Mouse (Mus musculus) MEL (cell line): Measurements from ENCODE around the gene Abcg1. TPM values are rescaled to one million over a fixed set of nuclear protein-coding genes. Genes with fewer than 3 reads are reported as not detected.

ENCODE experiments used
- DNase-seq: peaks from one replicate; pipeline ENCODE4 v3.0.0; 2011; ENCODE audit warnings: low read depth, low spot score
- H3K27ac ChIP-seq: 2 replicates; pipeline ENCODE4 v1.5.1; 2012; ENCODE audit warnings: low read depth, mild to moderate bottlenecking, control low read depth, low read length, moderate library complexity; ENCODE audit not compliant: control insufficient read depth
- H3K27me3 ChIP-seq, 2 experiments: fragments of 150-350 bp in 1 of 2; sonication (generic) in 1 of 2; 2 replicates each; pipeline ENCODE4 v1.6.1; 2012; ENCODE audit warnings: low read length in 2 of 2, mild to moderate bottlenecking in 2 of 2, improper control_type of control experiment in 1 of 2, moderate library complexity in 1 of 2; ENCODE audit not compliant: insufficient read depth in 2 of 2, control insufficient read depth in 1 of 2
- H3K36me3 ChIP-seq, 2 experiments: 2 replicates each; pipeline ENCODE4 v1.6.1; 2012 to 2014; ENCODE audit warnings: low read length in 2 of 2, improper control_type of control experiment in 1 of 2, inconsistent platforms in 1 of 2, mild to moderate bottlenecking in 1 of 2; ENCODE audit not compliant: insufficient read depth in 2 of 2, control insufficient read depth in 1 of 2
- H3K4me1 ChIP-seq, 2 experiments: fragments of 150-350 bp in 1 of 2; sonication (generic) in 1 of 2; 2 replicates each; pipeline ENCODE4 v1.6.1; 2012; ENCODE audit warnings: low read length in 2 of 2, improper control_type of control experiment in 1 of 2, mild to moderate bottlenecking in 1 of 2; ENCODE audit not compliant: insufficient read depth in 2 of 2, control insufficient read depth in 1 of 2
- H3K4me3 ChIP-seq, 2 experiments: fragments of 150-350 bp in 1 of 2; sonication (generic) in 1 of 2; 2 replicates each; pipeline ENCODE4 v1.5.1; 2012; ENCODE audit warnings: low read depth in 2 of 2, low read length in 2 of 2, mild to moderate bottlenecking in 2 of 2, moderate library complexity in 2 of 2, control low read depth in 1 of 2, improper control_type of control experiment in 1 of 2; ENCODE audit not compliant: control insufficient read depth in 1 of 2, insufficient read depth in 1 of 2
- H3K79me2 ChIP-seq: 2 replicates; pipeline ENCODE4 v1.6.1; 2012; ENCODE audit warnings: mild to moderate bottlenecking, low read length, moderate library complexity; ENCODE audit not compliant: control insufficient read depth, poor library complexity, insufficient read depth
- H3K9ac ChIP-seq: 2 replicates; pipeline ENCODE4 v1.6.1; 2012; ENCODE audit warnings: low read depth, mild to moderate bottlenecking, control low read depth, low read length, moderate library complexity; ENCODE audit not compliant: control insufficient read depth, poor library complexity, severe bottlenecking
- H3K9me3 ChIP-seq: fragments of 150-350 bp; sonication (generic); replicated peaks from 2 replicates; pipeline ENCODE4 v1.6.1; 2012; ENCODE audit warnings: mild to moderate bottlenecking, low read length, improper control_type of control experiment, moderate library complexity; ENCODE audit not compliant: insufficient read depth
- CHD2 ChIP-seq: IDR thresholded peaks from 2 replicates; pipeline ENCODE4 v1.6.1; 2011; ENCODE audit warnings: low read length, improper control_type of control experiment
- E2F4 ChIP-seq: IDR thresholded peaks from 2 replicates; pipeline ENCODE4 v1.6.1; 2011; ENCODE audit warnings: low read depth, low read length, improper control_type of control experiment, borderline replicate concordance
- EP300 ChIP-seq, 2 experiments: IDR thresholded peaks; 2 replicates each; pipeline ENCODE4 v1.6.1; 2011; ENCODE audit warnings: improper control_type of control experiment in 2 of 2, low read length in 2 of 2, low read depth in 1 of 2, mild to moderate bottlenecking in 1 of 2
- ETS1 ChIP-seq: IDR thresholded peaks from 2 replicates; pipeline ENCODE4 v1.6.1; 2012; ENCODE audit warnings: low read depth, mild to moderate bottlenecking, inconsistent platforms, low read length, improper control_type of control experiment, moderate library complexity
- GABPA ChIP-seq: IDR thresholded peaks from 2 replicates; pipeline ENCODE4 v1.6.1; 2012; ENCODE audit warnings: low read depth, mild to moderate bottlenecking, inconsistent platforms, low read length, improper control_type of control experiment, moderate library complexity
- GATA1 ChIP-seq: IDR thresholded peaks from 2 replicates; pipeline ENCODE4 v1.6.1; 2011; ENCODE audit warnings: low read depth, low read length, improper control_type of control experiment
- JUND ChIP-seq: IDR thresholded peaks from 2 replicates; pipeline ENCODE4 v1.6.1; 2011; ENCODE audit warnings: low read depth, mild to moderate bottlenecking, improper control_type of control experiment, low read length
- KAT2A ChIP-seq: conservative IDR thresholded peaks from 2 replicates; pipeline ENCODE4 v1.6.1; 2012; ENCODE audit warnings: low read depth, low read length, improper control_type of control experiment, inconsistent platforms
- MAFK ChIP-seq: IDR thresholded peaks from 2 replicates; pipeline ENCODE4 v1.6.1; 2011; ENCODE audit warnings: low read depth, mild to moderate bottlenecking, low read length, improper control_type of control experiment, borderline replicate concordance
- MAZ ChIP-seq: IDR thresholded peaks from 2 replicates; pipeline ENCODE4 v1.6.1; 2012; ENCODE audit warnings: low read depth, mild to moderate bottlenecking, inconsistent platforms, low read length, improper control_type of control experiment
- MEF2A ChIP-seq: IDR thresholded peaks from 2 replicates; pipeline ENCODE4 v1.6.1; 2014; ENCODE audit warnings: low read depth, mild to moderate bottlenecking, inconsistent platforms, low read length, improper control_type of control experiment; ENCODE audit not compliant: poor library complexity, insufficient replicate concordance, severe bottlenecking; ENCODE audit errors: extremely low read depth
- MXI1 ChIP-seq: IDR thresholded peaks from 2 replicates; pipeline ENCODE4 v1.6.1; 2011; ENCODE audit warnings: mild to moderate bottlenecking, low read depth, low read length, improper control_type of control experiment
- MYB ChIP-seq: IDR thresholded peaks from 2 replicates; pipeline ENCODE4 v1.6.1; 2011; ENCODE audit warnings: mild to moderate bottlenecking, low read depth, low read length, improper control_type of control experiment
- MYC ChIP-seq: IDR thresholded peaks from 2 replicates; pipeline ENCODE4 v1.6.1; 2011; ENCODE audit warnings: low read depth, mild to moderate bottlenecking, low read length, improper control_type of control experiment, moderate library complexity
- NELFE ChIP-seq: IDR thresholded peaks from 2 replicates; pipeline ENCODE4 v1.6.1; 2011; ENCODE audit warnings: low read depth, low read length, improper control_type of control experiment
- NRF1 ChIP-seq: IDR thresholded peaks from 2 replicates; pipeline ENCODE4 v1.6.1; 2014; ENCODE audit warnings: low read depth, mild to moderate bottlenecking, inconsistent platforms, low read length, improper control_type of control experiment, moderate library complexity; ENCODE audit not compliant: poor library complexity, insufficient read depth, severe bottlenecking
- RCOR1 ChIP-seq: IDR thresholded peaks from 2 replicates; pipeline ENCODE4 v1.6.1; 2012; ENCODE audit warnings: low read depth, mild to moderate bottlenecking, inconsistent platforms, low read length, improper control_type of control experiment
- SIN3A ChIP-seq: IDR thresholded peaks from 2 replicates; pipeline ENCODE4 v1.6.1; 2012; ENCODE audit warnings: low read length, improper control_type of control experiment, inconsistent platforms
- SMC3 ChIP-seq: IDR thresholded peaks from 2 replicates; pipeline ENCODE4 v1.6.1; 2011; ENCODE audit warnings: low read depth, low read length, improper control_type of control experiment
- TAL1 ChIP-seq: IDR thresholded peaks from 2 replicates; pipeline ENCODE4 v1.6.1; 2012; ENCODE audit warnings: mild to moderate bottlenecking, inconsistent platforms, low read length, moderate library complexity, mixed read lengths
- TBP ChIP-seq: IDR thresholded peaks from 2 replicates; pipeline ENCODE4 v1.8.0; 2011; ENCODE audit warnings: low read depth, low read length, improper control_type of control experiment
- TCF12 ChIP-seq: IDR thresholded peaks from 2 replicates; pipeline ENCODE4 v1.6.1; 2014; ENCODE audit warnings: low read depth, mild to moderate bottlenecking, inconsistent platforms, low read length, improper control_type of control experiment, moderate library complexity
- UBTF ChIP-seq: IDR thresholded peaks from 2 replicates; pipeline ENCODE4 v1.6.1; 2012; ENCODE audit warnings: low read depth, mild to moderate bottlenecking, inconsistent platforms, low read length, improper control_type of control experiment, moderate library complexity, borderline replicate concordance; ENCODE audit not compliant: insufficient read depth
- USF1 ChIP-seq: IDR thresholded peaks from 2 replicates; pipeline ENCODE4 v1.6.1; 2014; ENCODE audit warnings: low read depth, mild to moderate bottlenecking, inconsistent platforms, low read length, improper control_type of control experiment, moderate library complexity
- USF2 ChIP-seq, 2 experiments: IDR thresholded peaks; 2 replicates each; pipeline ENCODE4 v1.6.1; 2011 to 2012; ENCODE audit warnings: improper control_type of control experiment in 2 of 2, low read length in 2 of 2, borderline replicate concordance in 1 of 2, inconsistent platforms in 1 of 2, low read depth in 1 of 2, mild to moderate bottlenecking in 1 of 2; ENCODE audit not compliant: insufficient read depth in 1 of 2
- ZC3H11A ChIP-seq: IDR thresholded peaks from 2 replicates; pipeline ENCODE4 v1.6.1; 2012; ENCODE audit warnings: low read depth, mild to moderate bottlenecking, inconsistent platforms, low read length, improper control_type of control experiment
- ZKSCAN1 ChIP-seq: IDR thresholded peaks from 2 replicates; pipeline ENCODE4 v1.6.1; 2012; ENCODE audit warnings: low read depth, mild to moderate bottlenecking, inconsistent platforms, low read length, improper control_type of control experiment, moderate library complexity
- polyA plus RNA-seq, 2 experiments: library from polyadenylated mRNA; stranded (reverse) in 1 of 2; unstranded in 1 of 2; fragments of >175 nt in 1 of 2; fragments of >200 nt in 1 of 2; gene quantifications; 2 replicates each; pipeline versions ENCODE4 v1.2.1 to v1.2.4; 2012; ENCODE audit warnings: low replicate concordance in 2 of 2, low read depth in 1 of 2; ENCODE audit not compliant: insufficient read length in 2 of 2, insufficient read depth in 1 of 2, missing spikeins in 1 of 2
- total RNA-seq: library from RNA; depleted of rRNA; stranded (reverse); fragments of 300-350 nt; gene quantifications from 2 replicates; pipeline ENCODE4 v1.2.3, GENCODE M21; 2012

Abcg1 gene
- total and polyA plus RNA-seq, 3 experiments = 11.6 to 18.0 TPM; not detected in 1

DNA sequence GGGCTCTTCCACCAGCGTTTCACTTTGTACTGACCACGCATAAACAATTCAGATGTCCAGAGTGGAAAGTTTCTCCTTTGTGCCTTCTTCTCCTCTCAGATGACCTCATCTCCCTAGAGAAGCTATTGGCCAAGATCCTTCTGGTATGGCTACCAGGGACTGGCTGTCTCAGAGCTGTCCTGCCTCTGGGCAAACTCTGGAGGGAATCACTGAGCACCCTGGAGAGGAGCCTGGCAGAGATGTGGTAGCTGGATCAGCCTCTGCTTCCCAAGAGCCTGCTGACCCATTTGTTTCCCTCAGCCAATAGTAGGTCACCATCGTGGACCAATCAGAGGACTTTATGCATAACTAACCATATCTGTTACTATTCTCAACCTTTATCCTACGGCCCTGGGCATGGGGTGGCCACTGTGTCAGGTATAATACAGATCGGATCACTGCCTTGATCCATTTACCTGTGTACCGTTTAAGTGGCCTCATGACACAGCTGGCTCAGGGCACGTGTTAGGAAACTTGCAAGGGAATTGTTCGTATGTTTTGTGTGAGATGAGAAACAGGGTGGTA lies 45.6 kb downstream of the Abcg1 start:
- no peaks in the 10 kb centered on the region for H3K4me1 ChIP-seq
- no peak overlapping the region for H3K4me3 ChIP-seq
- no peaks in the 10 kb centered on the region for H3K9me3 ChIP-seq
- no peak overlapping the region for H3K27ac ChIP-seq
- no peaks in the 10 kb centered on the region for H3K79me2 ChIP-seq
- no peak overlapping the region for H3K9ac ChIP-seq
- no peaks in the 10 kb centered on the region for H3K27me3 ChIP-seq
- DNase-seq = no peak
- H3K36me3 ChIP-seq = no peaks in the 10 kb centered on the region
- no peak for TF ChIP-seq E2F4
- no peak for TF ChIP-seq TBP
- TF ChIP-seq TCF12 = no peak
- TF ChIP-seq JUND = no peak
- no peak for TF ChIP-seq CHD2
- TF ChIP-seq MYB = no peak
- TF ChIP-seq MAFK = no peak
- TF ChIP-seq NRF1 = no peak
- no peak for TF ChIP-seq MAZ
- no peak for TF ChIP-seq ZKSCAN1
- TF ChIP-seq MEF2A = no peak
- TF ChIP-seq MYC = no peak
- no peak for TF ChIP-seq USF1
- TF ChIP-seq RCOR1 = no peak
- no peak for TF ChIP-seq UBTF

DNA sequence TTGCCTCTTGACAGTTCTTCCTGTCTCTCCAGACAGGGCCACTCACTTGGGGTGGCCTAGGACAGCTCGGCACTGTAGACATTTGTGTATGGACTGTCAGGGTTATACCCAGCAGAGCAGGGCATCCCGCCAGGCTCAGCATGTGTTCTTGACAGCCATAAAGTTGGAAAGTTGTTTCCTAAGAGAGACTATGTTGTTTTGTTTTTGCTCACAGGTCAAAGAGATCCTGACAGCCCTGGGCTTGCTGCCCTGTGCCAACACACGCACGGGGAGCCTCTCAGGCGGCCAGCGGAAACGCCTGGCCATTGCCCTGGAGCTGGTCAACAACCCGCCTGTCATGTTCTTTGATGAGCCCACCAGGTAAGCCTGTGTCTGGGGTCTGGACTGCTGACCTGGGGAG lies 46.3 kb downstream of the Abcg1 start:
- H3K27me3 ChIP-seq = no peaks in the 10 kb centered on the region
- H3K36me3 ChIP-seq = no peaks in the 10 kb centered on the region
- no peaks in the 10 kb centered on the region for H3K9me3 ChIP-seq
- H3K79me2 ChIP-seq = no peaks in the 10 kb centered on the region
- DNase-seq = no peak
- H3K9ac ChIP-seq = no peak overlapping the region
- H3K4me3 ChIP-seq = no peak overlapping the region
- TF ChIP-seq E2F4 (no peak), ZC3H11A (no peak), MYC (no peak), MXI1 (no peak), EP300 (IDR thresholded peaks at IDR 0.05; ENCODE audit: low read depth in 1 of 2, low read length in 2 of 2) (no peak), GATA1 (no peak), NELFE (no peak), TCF12 (no peak), SIN3A (no peak), TAL1 (no peak), JUND (no peak), SMC3 (no peak), ETS1 (no peak), USF2 (IDR thresholded peaks at IDR 0.05; ENCODE audit: borderline replicate concordance in 1 of 2, insufficient read depth in 1 of 2, low read depth in 1 of 2, low read length in 2 of 2) (no peak), KAT2A (no peak), TBP (no peak), GABPA (no peak)
- no peaks in the 10 kb centered on the region for H3K4me1 ChIP-seq
- H3K27ac ChIP-seq = no peak overlapping the region
